Mouse (Mus musculus) thymus, postnatal 10 days (tissue): Measurements from ENCODE around the gene Asic2.

ENCODE experiments used
- DNase-seq, 2 experiments: peaks; one replicate each; pipeline ENCODE4 v3.0.0; 2021; ENCODE audit warnings: low spot score in 2 of 2

Gene Asic2

DNA sequence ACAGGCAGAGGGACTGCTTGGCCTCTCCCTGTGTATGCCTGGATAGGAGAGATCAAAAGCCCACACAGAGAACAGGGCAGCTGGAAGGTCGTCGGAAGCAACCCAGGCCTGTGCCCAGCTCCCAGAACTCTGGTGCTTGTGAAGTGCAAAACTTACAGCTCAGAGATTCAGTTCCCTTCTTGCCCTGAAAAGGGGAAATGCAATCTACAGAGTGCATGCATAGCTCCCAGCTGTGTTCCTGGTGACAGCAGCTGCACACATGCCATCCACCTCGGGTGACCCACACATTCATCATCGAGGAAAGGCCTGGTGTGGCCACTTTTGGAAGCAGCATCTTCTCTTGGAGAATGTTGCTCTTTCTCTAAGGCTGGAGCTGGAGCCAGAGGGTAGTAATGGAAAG lies 13.9 kb downstream of the Asic2 start:
- no peak for DNase-seq

DNA sequence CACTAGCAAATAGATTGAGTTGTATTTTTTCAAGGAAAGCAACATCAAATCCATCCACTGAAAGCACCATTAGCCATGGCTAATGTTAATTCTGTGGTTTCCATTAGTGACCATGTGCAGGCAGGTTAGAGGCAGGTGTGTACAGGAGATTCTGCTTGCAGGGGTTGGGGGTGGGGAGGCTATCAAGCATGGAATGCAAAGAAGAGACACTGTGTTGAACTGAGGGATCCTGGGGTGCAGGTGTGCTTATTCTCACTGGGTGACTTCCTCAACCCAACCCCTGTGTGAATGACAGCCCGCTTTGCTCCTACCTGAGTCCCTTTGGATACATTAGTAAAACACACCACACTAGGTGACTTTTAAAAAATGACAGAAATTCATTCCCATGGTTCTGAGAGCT lies 20.2 kb downstream of the Asic2 start:
- DNase-seq = no peak

DNA sequence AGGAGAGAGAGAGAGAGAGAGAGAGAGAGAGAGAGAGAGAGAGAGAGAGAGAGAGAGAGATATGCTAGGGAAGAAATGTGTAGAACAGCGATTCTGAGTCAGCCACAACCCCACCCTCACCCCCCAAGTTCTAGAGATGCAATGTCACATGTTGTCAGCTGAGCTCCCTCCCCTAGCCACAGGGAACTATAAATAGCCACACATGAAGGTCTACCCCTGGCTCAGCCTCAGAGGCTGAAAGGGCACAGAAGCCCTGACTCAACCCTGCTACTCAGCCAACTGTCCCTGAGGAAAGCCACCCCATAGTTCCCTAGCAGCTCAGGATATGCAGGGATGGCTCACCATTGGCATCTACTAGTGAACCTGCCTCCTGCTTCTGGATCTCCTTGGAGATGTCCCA lies 26.1 kb downstream of the Asic2 start:
- no peak for DNase-seq

DNA sequence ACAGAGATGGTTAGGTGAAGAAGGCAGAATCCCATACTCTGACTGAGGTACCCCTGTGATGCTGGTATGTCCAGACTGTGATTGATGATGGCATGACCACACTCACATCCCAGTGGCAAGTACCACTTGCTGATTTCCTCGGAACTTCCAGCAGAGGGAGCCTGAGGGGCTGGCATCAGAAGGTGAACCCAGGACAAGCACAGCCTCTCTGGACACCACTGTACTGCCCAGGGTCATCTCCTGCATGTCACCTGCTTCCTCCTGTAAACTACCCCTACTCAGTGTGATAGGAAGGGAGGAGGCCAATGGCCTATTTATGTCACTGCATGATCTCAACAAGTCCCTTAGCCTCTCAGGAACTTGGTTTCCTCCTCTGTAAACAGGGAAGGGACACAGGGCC lies 27.3 kb downstream of the Asic2 start:
- no peak for DNase-seq

DNA sequence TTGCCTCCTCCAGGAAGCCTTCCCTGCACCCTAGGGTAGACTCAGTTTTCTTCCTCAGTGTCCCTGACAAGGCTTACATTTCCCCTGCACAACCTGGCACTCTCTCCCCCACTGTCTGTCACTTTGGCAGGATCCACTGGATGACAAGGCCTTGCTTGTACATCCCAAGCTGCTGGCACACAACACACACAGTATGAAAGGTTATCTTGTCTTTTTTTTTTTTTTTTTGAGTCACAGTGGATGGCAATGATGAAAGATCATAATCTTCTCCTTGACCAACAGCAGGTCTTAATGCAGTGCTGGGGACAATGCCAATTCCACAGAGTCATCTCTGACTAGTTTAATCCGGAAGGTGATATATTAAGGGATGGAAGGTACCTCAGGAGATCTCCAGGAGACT lies 30.7 kb downstream of the Asic2 start:
- no peak for DNase-seq

DNA sequence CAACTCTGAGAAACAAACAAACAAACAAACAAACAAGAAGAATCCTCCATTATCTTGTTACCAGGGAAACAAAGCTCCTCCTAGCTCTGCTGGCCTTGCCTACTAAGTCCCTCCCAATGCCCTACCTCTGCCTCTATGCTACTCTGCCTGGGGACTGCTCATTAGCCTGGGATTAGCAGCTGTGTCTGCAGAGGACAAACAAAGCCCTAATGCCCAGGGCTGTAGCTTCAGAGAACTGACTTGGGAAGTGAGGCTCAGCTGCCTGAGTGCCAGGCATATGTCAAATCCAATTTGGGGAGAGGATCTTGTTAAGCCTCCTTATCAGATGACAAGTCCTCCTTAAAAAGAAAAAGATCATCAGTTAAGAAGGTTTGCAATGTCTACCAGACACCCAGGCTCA lies 41.9 kb downstream of the Asic2 start:
- DNase-seq = no peak

DNA sequence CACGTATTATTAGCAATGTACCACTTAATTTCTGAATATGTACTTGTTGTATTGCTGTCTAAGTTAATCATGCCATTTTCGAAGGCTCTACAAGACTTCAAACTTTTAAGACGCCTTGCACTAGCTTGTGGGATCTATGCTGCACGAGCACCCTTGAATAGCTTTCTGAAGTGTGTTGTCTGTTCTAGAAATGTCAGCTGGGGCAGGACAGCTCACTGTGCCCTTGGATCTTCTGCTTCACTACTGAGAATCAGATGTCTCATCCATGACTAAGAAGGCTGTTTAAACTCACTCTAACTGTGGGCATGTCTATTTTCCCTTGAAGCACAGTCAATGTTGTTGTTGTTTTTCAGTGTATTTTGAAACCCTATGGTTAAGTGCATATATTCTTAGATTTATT lies 44.6 kb downstream of the Asic2 start:
- no peak for DNase-seq

DNA sequence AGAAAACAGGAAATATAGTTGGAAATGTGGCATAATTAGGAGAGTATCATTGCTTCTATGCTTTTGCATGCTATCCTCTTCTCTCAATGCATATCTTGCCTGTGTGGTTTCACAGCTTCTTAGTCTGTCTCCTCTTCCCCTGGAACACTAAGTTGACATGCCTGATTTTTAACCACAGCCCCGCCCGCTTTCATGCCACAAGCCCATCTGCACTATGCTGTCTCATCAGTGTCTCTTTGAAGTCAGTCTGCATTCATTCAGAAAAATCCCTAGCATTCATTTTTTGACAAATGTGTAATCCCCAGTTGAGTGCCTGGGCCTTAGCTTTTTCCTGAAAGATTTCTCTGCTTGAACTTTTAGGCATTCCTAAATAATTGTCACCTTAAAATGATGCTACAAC lies 45.2 kb downstream of the Asic2 start:
- DNase-seq = no peak

DNA sequence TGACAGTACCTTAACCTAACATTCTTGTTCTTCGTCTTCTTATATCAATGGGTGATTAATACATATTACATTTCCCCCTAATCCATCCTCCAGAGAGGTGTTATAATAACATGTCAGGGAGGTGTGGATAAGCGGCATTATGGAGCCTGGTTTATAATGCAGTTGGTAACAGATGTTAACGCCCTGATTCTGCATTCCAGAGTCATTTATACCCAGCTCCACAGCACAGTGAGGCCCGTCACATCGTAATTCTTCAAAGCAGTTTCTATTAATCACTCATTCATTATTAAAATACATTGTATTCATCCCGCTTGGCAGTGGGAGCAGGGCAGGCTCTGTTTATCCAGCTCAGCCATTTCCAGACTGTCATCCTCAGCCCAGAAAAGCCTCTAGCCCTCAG lies 52.8 kb downstream of the Asic2 start:
- DNase-seq = no peak

DNA sequence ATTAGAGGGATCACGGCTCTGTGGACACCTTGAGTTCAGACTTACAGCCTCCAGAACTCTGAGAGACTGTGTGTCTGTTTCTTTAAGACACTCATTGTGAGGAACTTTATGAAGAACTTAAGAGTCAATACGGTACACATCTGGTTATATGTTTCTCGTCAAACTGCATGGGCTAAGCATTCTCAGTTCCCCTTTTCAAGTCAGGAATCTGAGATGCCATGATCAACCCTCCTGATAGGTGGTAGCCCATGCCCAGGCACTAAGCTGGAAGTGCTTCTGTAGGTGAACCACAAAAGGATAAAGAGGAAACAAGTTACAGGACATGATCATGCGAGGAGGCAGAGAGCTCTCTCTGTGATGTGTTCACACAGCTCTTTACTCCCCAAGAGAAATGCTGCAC lies 55.2 kb downstream of the Asic2 start:
- no peak for DNase-seq

DNA sequence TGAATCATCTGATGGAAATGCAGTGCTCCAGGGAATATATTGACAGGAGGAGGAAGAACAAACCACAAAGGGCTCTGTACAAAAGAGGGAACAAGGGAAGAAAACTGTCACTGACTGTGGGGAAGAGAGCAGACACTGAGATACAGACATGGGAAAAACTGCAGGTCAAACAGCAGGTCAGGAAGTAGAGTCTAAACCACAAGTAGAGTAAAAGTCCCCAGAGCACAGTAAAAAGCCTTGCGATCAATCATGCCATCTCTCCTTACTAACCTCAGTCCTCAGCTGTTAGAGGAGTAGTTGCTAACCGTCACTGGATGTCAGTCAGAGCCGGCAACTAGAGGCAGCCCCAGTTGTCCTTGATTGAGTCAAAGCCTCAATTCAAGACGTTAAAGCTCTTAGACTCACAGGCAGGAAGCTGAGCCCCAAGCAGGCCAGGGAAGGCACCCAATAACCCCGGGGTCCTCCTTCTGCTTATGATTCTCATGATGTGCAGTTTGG lies 58.8 kb downstream of the Asic2 start:
- DNase-seq = no peak

DNA sequence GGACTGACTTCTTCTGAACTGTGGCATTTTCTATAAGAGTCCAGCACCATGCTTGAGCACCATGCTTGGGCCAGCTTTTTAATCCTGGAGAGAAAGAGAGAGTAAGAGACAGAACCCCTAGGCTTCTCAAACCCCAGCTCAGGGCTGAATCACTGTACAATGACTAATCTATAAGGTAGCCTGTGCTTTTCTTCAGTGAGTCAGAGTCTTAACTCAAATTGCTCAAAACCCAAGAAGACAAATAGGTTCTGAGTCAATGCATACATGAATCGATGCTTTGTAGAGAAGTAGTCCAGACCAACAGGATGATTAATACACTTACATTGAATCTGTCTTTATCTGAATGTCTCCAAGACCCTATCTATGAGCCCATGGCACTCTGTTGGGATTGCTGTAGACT lies 59.5 kb downstream of the Asic2 start:
- no peak for DNase-seq

DNA sequence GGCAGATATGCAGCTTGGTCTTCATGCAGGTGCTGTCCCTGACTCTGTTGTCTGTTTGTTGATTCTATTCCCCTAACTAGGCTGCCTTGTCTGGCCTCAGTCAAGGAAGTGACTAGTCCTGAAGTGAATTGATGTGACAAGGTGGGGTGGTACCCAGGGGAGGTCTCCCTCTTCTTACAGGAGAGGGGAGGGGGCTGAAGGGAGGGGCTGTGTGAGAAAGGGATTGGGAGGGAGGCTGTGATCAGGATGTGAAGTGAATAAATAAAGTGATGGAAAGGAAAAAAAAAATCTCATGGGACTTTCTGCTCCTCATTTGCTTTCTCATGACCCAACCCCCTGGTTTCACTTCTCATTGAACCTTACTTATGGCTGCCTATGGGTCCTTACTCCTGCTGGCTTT lies 65.9 kb downstream of the Asic2 start:
- no peak for DNase-seq

DNA sequence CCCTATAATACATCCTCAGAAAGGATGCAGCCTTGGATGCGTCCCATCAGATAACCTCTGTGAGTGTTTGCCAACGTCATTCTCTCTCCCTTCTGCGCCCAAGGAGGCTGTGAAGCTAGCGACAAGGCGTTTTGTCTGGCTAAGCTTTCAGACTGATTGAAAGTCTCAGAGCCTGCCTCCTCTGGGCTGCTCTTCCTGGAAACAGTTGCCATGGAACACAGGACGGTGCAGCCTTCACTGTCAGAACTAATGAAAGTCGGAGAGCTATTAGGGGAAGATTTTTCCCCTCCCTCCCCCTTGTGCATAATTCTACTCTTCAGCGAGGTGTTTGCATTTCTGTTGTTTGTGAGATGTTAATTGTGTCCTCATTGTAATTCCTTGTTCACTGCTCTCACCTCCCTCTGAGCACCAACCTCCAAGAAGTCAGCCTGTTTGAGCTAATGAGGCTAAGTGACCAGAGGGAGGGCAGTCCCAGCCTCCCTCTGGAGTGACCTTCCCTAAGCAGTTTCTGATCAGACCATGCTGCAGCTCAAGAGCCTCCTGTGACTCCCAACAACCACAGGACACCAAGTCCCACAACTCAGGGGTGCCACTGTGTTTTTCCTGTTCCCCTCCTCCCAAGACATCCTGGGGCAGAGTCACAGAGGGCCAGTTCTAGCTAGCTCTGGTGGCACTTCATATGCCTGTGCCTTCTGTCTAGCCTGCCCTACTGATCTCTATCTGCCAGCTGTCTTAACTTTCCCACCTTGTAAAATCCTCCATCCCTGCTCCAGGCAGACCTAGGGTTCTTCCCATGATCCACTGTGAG lies 70.5 kb downstream of the Asic2 start:
- no peak for DNase-seq

DNA sequence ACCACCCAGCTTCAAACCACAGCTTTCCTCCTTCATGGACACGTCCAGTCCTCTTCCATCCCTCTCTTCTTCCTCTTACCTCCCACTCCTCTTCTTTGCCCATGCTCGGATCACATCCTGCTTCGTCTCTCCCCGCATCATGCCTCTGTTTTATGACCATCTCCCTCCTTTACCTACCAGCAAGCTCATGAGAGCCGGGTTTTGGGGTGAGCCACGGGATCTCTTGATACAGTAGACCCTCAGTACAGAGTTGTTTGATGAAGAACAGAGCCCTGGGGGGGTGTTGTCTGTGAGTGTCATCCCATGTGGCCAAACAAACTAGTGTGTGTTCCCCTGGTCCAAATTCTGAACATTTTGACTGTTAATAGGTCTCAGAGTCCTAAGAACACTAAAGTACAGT lies 71.7 kb downstream of the Asic2 start:
- no peak for DNase-seq

DNA sequence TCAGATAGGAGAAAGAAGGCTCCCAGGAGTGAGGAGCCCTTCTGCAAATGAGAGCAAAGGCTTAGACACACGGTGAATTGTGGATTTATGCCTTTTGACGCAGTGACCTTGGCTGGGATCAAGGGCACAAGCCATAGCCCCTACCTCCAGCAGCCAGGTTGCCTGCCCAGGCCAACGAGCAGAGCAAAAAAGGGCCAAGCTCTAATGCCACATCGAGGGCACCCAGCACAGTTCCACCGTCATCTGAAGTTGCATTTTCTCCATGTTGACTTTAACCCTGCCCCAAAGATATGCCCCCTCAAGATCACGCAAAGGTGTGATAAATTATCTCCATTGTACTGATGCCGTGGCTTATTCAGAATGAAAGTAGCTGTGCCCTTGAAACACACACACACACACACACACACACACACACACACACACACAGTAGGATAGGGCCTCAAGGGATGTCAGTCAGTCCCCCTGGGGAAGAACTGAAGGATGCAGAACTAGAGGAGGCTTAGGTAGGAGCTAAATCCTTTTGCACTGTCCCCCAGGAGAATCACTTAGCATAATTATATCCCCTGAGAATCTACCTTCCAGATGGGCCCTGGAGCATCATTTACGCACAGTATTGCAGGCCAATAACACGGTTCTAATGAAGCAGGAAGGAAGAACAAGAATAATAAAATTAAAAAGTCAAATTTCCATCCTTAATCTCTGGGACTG lies 96.6 kb downstream of the Asic2 start:
- DNase-seq = no peak

DNA sequence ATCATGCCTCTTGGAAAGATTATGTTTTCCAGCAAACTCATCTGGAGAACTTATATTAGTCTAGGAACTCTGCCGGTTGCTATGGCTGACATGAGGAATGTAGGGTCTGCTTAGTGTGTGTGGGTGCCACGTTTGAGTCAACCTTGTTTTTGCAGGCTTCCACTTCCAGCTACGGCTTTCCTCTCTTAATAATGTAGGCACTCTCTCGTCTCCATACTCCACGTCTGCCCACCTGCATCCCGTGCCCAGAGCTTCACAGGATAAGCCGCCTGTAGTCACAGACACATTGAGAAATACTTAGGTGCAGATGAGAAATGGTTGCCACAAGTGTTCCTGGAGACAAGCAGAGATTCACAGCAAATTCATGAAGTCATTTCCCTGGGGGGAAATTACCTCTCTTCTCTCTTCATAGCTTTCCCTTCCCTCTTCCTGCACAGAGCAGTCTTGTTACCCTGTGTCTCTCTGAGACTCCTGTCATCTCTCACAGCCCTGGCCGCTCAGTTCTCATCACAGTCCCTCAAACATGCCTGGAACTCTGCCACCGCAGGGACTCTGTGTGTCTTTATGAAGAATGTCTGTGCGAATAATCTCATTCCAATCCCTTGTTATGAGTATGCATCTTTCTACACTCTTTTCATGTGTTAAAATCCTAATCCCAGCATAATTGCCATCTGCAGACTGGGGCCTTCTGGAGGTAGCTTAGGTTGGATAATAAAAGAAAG lies 102.4 kb downstream of the Asic2 start:
- DNase-seq = no peak

DNA sequence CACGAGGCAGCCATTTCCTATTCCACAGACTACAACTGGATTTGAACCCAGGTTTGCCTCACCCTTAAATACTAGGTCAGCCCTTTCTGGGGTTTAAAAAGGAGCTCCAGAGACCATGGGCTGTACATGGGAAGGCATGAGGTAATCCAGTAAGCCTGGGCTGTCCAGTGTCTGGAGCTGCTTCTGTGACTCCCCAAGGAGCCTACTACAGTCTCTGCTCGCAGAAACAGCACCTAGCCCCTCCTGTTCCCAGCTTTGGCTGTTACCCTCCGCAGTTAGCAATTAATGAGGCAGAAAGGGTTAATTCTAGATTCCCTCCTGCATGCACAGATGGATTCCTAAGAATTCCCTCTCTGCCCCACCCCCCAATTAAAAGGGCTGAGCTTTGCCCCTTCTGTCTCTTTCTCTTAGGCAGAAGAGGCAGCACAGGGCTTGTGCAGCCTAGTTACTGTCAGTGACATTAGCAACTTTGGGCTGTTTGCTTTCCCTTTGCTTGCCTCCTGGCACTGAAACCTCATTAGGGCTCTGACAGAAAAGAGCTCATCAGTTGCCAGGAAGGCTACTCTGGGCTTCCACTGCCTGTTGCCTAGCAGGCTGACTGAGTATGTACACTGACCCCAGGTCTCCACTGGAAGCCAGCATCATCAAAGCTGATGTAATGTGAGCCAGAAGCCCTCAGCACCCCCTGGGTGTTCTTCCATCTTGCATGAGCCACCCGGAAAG lies 107.8 kb downstream of the Asic2 start, which contains the start of gene 5530401A14Rik:
Gene 5530401A14Rik (plus strand): TSS at position 424 of the 723 bp plus-strand sequence.
- DNase-seq = no peak

DNA sequence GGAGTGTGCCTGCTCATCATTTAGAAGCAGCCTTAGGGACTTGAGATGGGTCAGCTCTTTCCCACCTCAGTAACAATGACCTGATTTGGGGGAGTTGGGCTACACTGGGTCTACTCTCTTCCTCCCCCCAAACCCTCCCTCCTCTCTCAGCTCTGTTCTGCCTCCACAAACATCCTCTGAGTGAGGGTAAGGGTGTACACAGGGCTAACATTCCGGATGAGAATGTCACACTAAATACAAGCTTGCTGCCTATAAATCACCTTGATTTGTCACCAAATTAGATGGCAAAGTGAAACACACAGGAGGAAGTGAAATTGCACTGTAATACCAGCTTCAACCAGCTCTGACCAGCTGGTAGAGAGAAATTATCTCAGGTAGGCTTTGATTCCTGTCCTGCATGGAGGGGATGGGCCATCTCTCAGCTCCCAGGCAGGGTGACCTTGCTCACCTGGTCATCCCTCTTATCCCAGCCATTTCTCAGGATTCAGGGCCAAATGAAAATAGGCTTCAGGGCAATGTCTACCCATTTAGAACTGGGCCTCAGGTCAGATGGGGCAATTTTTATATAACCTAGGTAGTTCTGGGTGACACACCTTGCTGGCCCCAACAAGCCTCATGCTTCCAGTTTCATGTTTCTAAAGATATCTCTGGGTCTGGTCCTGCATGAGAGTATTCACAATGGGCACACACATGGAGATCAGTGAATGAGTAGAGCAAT lies 120.3 kb downstream of the Asic2 start:
- DNase-seq = no peak

DNA sequence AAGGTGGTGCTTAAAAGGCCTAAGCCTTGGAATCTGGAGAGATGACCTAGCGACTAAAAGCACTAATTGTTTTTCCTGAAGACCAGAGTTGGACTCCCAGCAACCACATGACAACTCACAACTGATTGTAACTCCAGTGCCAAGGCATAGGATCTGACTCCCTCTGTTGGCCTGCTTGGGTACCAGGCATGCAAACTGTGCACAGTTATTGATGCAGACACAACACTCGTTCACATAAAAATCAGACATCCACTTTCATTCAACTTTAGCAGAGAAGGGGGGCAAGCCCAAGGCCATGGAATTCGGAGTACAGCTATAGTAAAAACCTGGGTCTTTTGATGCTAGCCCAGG lies 122.6 kb downstream of the Asic2 start:
- DNase-seq = no peak

DNA sequence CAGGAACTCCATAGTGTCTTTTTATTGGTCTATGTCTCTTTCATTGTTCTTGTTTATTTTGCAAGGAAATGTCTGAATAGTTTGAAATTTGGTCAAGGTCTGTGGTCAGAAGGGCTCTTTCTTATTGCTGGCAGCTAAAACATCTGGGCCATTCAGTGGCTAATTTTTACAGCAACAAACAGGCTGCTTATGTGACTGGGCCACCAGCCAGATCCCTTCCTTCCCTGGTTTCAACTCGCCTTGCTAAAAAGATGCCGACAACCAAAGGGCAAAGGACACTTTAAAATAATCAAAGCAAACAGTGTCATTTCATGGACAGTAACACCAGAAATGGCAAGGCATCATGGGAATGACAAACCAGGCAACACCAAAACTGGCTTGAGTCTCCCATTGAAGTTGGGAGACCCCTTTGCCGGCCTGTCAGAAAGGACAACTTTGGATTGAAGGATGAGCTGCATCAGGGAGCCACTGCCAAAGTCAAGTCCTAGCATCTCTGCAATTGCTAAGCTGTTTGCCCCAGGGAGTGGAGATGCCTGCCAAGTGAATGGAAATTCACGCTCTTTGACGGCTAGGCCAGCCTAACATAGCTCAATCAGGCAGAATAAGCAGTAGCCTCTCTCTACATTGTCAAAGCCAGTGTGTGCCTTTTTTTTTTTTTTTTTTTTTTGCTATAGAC lies 123.1 kb downstream of the Asic2 start:
- no peak for DNase-seq
